Mouse (Mus musculus): ENCODE measurements around the gene Adgrd1. TPM values are rescaled to one million over a fixed set of nuclear protein-coding genes. Genes with fewer than 3 reads are reported as not detected.

Adgrd1 gene
- 21.8 and 26.4 TPM in 2 replicates for polyA plus RNA-seq (2012; rRNA removed; ENCODE audit: low replicate concordance)

GRCm38 (mm10) chr5:129096511-129096910 lies at the start of gene Adgrd1:
Gene Adgrd1, plus strand, starts transcription at chr5:129096750.

Other genes with a start within 250 kb of the Adgrd1 start
- 0.03 and 0.20 TPM in 2 replicates for gene Rimbp2, start 143.3 kb upstream of the Adgrd1 start, polyA plus RNA-seq (2012; rRNA removed; ENCODE audit: low replicate concordance)
- gene Stx2, start 88.2 kb upstream of the Adgrd1 start, polyA plus RNA-seq (2012; rRNA removed; ENCODE audit: low replicate concordance), result 55.2 and 84.7 TPM in 2 replicates
- 55.8 and 98.1 TPM in 2 replicates for gene Ran, start 76.7 kb upstream of the Adgrd1 start, polyA plus RNA-seq (2012; rRNA removed; ENCODE audit: low replicate concordance)